Mouse (Mus musculus) urinary bladder, adult 2 months (tissue): ENCODE results near the gene 4930522L14Rik. TPM values are rescaled to one million over a fixed set of nuclear protein-coding genes. Genes with fewer than 3 reads are reported as not detected.
"Not testable (repeated sequence)": the region's sequence is repeated elsewhere in the genome, so short reads cannot be mapped to it uniquely, and the experiment has no call there.

ENCODE experiments used
- DNase-seq: peaks from one replicate; pipeline ENCODE4 v3.0.0; 2022; ENCODE audit warnings: low spot score
- polyA plus RNA-seq: library from polyadenylated mRNA; depleted of rRNA; stranded (reverse); fragments of >200 nt; gene quantifications from 2 replicates; pipeline ENCODE4 v1.2.3, GENCODE M21; 2012; rRNA removed

Gene 4930522L14Rik
- 7.8 and 10.8 TPM in 2 replicates for polyA plus RNA-seq

GRCm38 (mm10) chr5:109751391-109752071, at the start of gene 4930522L14Rik:
Gene 4930522L14Rik (minus strand): TSS chr5:109751886.
- peak; percentile 58 for DNase-seq

DNA sequence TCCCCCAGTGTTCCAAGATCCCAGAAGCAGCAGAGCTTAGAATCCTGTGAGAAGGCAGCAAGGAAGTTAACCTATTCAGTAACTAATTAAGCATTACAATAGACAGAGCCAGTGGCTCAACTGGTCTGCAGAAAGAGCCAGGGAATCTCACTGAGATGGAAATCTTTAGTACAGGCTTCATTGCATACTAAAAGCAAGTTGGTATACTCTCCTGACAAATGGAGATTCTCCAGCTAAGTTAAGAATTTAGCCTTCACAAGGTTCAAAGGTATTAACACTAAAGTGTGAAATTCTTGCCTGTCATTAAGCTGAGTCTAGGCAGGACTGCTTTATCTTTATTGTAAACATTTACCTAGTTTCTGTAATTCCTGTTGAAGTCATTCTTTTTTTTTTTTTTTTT, 49.8 kb upstream of the 4930522L14Rik start:
- DNase-seq: not testable (repeated sequence)

- DNase-seq: not testable (repeated sequence)
Observed at GRCm38 (mm10) chr5:109799948-109800347, 48.3 kb upstream of the 4930522L14Rik start.

DNA sequence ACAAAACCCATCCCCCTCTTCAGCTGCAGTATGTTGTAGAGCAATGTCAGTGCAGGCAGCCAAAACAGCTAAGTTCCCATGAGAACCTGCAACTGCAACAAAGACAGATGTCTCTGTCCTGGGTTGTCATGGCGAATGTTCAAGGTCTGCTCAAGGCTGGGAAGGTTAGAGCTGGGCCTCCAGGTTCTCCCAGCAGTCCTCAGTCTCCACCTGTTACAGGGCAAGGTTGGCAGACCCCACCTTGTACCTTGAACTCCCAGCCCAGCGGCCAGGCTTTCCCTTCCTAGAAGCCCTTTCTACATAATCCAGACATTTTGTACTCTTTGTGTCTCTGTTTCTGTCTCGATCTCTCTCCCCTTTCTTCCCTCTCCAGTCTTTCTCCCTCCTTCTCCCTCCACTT, 45.3 kb upstream of the 4930522L14Rik start:
- not testable (repeated sequence) for DNase-seq

DNA sequence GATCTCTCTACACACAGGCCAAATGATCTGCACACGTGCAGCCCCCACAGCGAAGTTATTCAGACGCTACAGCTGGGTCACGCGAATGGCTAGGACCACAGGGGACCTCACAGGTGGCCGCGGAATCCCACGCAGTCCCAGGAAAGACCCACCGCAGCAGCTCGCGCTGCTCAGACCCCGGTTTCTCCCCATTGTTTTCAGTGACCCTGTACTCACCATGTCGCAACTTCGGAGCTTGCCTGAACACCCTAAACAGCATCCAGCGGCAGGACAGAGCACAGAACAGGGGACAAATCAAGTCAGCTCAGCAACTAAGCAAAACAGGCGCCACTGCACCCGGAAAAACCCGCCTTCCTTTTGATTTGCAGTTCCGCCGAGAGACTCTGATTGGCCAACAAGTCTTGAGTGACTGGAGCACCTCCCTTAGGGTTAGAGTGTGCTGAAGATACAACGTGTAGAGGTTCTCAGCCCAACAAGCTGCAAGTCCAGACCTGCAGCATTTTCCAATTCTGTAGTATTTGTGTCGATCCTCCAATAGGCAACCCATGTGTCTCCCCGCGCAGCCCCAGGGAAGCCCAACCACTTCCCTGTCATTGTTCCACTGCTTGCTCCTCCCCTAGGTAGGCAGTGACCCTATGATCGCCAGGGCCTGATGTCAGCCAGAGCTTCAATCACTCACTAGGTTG, 44.4 kb upstream of the 4930522L14Rik start:
- peak; percentile 34 for DNase-seq

DNA sequence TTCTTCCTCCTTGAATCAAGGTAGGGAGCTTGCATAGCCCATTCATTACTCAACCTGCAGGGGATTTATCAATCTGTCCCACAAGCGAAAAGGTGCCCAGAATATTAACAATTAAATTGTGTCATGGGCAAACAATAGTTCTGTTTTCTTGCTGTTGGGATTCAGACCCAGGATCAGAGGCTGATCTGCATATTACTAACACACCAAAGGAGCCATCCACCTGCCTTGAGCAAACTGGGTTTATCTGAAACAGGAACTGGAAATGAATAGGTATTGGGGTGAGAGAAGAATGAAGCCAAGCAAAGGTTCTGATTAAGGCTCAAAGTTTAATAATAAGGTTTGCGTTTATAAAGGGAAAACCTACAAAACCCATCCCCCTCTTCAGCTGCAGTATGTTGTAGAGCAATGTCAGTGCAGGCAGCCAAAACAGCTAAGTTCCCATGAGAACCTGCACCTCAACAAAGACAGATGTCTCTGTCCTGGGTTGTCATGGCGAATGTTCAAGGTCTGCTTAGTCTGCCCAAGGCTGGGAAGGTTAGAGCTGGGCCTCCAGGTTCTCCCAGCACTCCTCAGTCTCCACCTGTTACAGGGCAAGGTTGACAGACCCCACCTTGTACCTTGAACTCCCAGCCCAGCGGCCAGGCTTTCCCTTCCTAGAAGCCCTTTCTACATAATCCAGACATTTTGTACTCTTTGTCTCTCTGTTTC, 541 bp upstream of the 4930522L14Rik start:
- DNase-seq: not testable (repeated sequence)

DNA sequence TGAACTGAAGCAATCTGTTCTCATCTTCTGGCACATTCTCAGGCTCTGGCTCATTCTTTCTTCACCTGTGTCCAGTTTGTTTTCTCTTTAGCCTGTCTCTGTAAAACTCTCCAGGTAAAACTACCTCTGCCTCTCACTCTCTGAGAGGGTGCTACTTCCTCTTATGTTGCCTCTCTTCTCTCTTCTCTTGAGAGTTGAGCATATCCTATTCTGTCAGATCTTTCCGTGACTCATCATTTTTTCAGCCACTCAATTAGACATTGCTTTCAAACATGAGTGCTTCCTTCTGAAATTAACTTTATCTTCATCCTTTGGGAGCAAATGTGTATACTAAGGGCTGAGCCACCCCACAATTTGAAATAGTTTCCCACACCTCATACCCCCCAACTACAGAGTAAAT, 6.6 kb downstream of the 4930522L14Rik start:
- not testable (repeated sequence) for DNase-seq

GRCm38 (mm10) chr5:109717341-109717740, 34.3 kb downstream of the 4930522L14Rik start:
- DNase-seq: not testable (repeated sequence)

GRCm38 (mm10) chr5:109691205-109691965, 60.3 kb downstream of the 4930522L14Rik start:
- not testable (repeated sequence) for DNase-seq

DNA sequence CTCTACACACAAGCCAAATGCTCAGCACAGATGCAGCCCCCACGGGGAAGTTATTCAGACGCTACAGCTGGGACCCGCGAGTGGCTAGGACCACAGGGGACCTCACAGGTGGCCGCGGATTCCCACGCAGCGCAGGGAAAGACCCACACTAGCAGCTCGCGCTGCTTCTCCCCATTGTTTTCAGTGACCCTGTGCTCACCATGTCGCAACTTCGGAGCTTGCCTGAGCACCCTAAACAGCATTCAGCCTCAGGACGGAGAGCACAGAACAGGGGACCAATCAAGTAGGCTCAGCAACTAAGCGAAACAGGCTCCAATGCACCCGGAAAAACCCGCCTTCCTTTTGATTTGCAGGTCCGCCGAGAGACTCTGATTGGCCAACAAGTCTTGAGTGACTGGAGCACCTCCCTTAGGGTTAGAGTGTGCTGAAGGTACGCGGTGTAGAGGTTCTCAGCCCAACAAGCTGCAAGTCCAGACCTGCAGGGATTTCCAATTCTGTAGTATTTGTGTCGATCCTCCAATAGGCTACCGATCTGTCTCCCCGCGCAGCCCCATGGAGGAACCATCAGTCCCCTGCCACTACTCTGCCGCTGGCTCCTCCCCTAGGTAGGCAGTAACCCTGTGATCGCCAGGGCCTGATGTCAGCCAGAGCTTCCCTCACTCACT, 61.0 kb downstream of the 4930522L14Rik start, which contains the start of gene 5430403G16Rik:
TSS of gene 5430403G16Rik (minus strand) at position 505 of the 665 bp plus-strand sequence.
- peak; percentile 34 for DNase-seq

Other genes starting within 250 kb of the 4930522L14Rik start
- 24.7 and 26.4 TPM in 2 replicates for gene Crlf2, start 192.9 kb downstream of the 4930522L14Rik start, polyA plus RNA-seq
- 2.3 and 2.7 TPM in 2 replicates for gene 5430403G16Rik, start 60.8 kb downstream of the 4930522L14Rik start, polyA plus RNA-seq
- gene Gm15446, start 171.5 kb upstream of the 4930522L14Rik start, polyA plus RNA-seq: 0.06 and 0.10 TPM in 2 replicates
- gene Zfp932, start 244.6 kb upstream of the 4930522L14Rik start, polyA plus RNA-seq: 27.3 and 36.8 TPM in 2 replicates